Mouse (Mus musculus): ENCODE results near the gene Krtap29-1.

The Krtap29-1 gene

DNA sequence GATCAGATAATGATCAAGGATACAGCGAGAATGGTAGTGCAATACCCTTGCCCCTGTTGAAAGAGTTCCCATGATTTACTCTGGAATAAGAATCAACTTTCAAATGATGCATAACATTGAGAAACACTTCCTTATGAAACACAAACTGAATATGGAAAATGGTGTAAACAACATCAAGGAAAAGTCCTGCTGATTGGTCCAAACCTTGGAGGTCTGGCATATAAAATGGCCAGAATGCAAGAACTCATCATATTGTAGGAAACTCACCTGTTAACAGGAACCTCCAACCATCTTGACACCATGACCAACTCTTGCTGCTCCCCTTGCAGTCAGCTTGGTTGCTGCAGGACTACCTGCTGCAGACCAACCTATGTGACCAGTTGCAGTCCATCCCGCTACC lies 30.7 kb downstream of the Krtap29-1 start, which contains the start of gene Krtap9-5:
Gene Krtap9-5 (plus strand): TSS at position 301 of the 400 bp plus-strand sequence.
- DNase-seq (ENCODE audit: low read depth, low spot score) = no peak

DNA sequence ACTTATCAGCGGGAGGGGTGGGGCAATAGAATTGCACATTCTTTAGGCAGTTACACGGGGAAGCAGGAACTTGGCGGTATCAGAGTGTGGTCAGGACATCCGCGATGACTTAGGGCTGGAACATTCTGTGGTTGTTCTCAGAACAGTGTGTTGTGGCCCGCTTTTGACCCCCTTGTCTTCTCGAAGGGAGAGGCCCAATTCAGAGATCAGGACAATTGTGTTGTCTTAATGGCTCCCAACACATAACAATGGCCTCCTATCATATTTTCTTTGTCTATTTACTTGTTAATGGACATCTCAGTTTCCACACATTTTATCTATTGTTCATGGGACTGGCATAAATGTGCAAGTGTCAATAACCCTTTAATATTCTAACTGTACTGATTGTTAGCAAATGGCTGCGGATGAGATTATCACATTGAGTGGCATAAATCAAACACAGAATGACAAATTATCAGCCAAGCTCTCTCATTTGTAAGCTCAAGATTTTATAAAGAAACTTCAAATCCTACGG lies 41.0 kb downstream of the Krtap29-1 start:
- DNase-seq (ENCODE audit: low read depth, low spot score) = peak; percentile 81

DNA sequence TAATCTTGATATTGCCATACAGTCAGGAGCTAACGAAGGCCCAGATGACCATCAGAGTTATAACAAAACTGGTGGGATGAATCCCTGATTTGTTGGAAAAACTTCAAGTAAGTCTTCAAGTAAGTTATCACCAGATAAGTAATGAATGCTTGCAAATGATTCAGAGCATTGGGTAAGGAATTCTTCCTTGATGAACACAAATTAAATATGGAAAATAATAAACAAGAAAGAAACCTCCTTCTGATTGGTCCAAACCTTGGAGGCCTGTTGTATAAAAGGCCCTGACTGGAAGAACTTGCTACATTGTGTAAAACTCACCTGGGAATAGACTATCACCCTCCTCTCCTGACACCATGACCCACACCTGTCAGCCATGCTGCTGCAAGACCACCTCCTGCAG lies 42.9 kb downstream of the Krtap29-1 start, which contains the start of gene Krtap31-2:
Gene Krtap31-2 (plus strand): TSS at position 301 of the 400 bp plus-strand sequence.
- no peak for DNase-seq (ENCODE audit: low read depth, low spot score)

All from ZHBTc4 (cell line).